Mouse (Mus musculus) embryonic stem cell, embryonic (primary cell): Measurements from ENCODE around the gene Hsd17b14.

Experiments used
- CTCF ChIA-PET, 4 experiments: fragments of 300-600 bp in 2 of 4; fragments of 350-600 bp in 2 of 4; sonication (Branson Sonifier 250); formaldehyde crosslinking; loops; one replicate each; lab custom pipeline; 2022; ENCODE audit warnings: inconsistent platforms in 2 of 4; lab: Charles Lee
- POLR2A ChIA-PET, 4 experiments: fragments of 300-600 bp in 2 of 4; fragments of 350-600 bp in 2 of 4; sonication (Branson Sonifier 250); formaldehyde crosslinking; loops; one replicate each; lab custom pipeline; 2022; ENCODE audit warnings: antibody characterized with exemption in 4 of 4, inconsistent platforms in 1 of 4; lab: Charles Lee

Hsd17b14 gene

GRCm38 (mm10) chr7:45567112-45567779 lies 12.6 kb downstream of the Hsd17b14 start:
- CTCF ChIA-PET = interaction anchor here (0.6 to 2.6 kb wide), 19 partner anchors 7 to 262 kb away, joined by 3 to 17 read pairs (median 5); partner anchors contain the start of gene Dhdh (in 1 of the 4)

DNA sequence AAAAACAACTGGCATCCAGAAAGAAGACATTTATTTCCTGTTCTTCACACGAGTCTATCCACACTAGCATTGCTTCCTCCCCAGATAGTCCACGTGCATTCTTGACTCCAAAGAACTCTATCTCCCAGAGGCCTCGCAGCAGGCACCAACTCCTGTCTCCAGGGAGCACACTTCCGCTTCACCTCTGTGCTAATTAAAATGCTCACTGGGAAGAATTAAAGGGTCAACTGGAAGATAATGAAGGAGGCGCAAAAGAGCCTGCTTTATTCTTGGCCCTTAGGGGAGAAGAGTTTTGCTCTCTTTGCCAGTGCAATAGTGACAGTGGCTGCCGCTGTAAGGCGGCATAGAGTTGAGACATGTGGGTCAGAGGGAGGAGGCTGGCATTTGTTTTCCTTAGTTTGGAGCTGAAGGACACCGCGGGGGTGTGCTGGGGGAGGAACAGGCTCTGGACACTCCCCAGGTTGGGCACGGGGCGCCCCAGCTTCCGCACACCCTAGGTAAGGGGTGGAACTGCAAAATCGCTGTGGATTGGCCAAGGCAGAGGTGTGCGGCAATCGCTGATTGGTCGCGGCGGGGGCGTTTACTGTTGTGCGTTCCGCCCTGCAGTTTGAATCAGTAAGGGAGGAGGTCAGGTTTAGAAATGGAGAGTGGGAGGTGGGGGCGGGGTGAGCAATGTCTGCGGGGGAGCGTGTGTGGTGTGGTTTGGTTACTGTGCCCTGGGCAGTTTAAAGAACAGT lies 13.3 kb downstream of the Hsd17b14 start:
- CTCF ChIA-PET = interaction anchor here (0.6 to 2.6 kb wide), 29 partner anchors 8 to 306 kb away, joined by 3 to 17 read pairs (median 4); partner anchors contain the start of genes Dhdh (in 1 of the 4) and Ruvbl2 (in 1 of the 4)
- POLR2A ChIA-PET = interaction anchor here (0.5 to 46.0 kb wide), 99 partner anchors 4 to 858 kb away, joined by 3 to 1068 read pairs (median 6); partner anchors contain the start of genes Bax (in 3 of the 4), Ftl1 (in 3 of the 4), Hsd17b14 (in 3 of the 4) and Plekha4 (in 3 of the 4)

More at GRCm38 (mm10) chr7:45567112-45567779, 12.6 kb downstream of the Hsd17b14 start:
- POLR2A ChIA-PET = interaction anchor here (0.5 to 46.0 kb wide), 70 partner anchors 5 to 413 kb away, joined by 3 to 1068 read pairs (median 8); partner anchors contain the start of genes Bax (in 3 of the 4), Ftl1 (in 3 of the 4), Hsd17b14 (in 3 of the 4) and Plekha4 (in 3 of the 4)

GRCm38 (mm10) chr7:45568601-45569473 lies 14.1 kb downstream of the Hsd17b14 start:
- CTCF ChIA-PET = interaction anchor here (0.6 to 2.6 kb wide), 28 partner anchors 9 to 263 kb away, joined by 3 to 17 read pairs (median 4); partner anchors contain the start of gene Ruvbl2 (in 1 of the 4)
- POLR2A ChIA-PET = interaction anchor here (0.5 to 46.0 kb wide), 101 partner anchors 3 to 1195 kb away, joined by 3 to 1068 read pairs (median 6); partner anchors contain the start of genes Bax (in 3 of the 4), Ftl1 (in 3 of the 4), Hsd17b14 (in 3 of the 4) and Plekha4 (in 3 of the 4)

DNA sequence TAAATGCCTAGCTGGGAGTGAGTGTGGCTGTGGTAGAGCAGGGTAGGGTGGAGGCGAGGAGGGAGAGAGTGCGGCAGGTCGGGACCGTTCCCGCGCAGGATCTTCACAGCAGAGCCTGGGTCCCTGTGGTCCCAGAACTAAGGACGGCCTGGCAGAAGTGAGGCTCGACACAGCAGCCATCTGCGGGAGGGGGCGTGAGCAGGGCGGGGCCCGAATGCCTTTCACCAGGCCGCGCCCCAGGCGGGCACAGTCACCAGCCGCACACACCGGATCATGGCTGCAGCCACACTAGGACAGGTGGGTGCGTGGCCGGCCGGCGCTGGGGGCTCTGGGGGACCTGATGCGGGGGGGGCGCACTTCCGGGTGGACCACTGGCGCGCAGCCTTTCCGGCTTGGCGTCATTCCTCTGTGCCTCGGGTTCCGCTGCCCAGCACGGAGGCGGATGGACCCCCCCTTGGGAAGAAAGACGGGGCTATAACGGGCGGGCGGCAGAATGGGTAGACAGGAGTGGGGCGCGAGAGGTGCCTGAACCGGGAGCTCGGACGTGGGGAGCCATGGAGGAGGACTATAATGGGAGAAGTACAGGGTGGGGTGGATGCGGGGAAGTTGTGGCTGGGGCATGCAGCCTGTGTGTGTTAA lies 15.5 kb downstream of the Hsd17b14 start, which contains the start of gene Bcat2:
Bcat2 (plus strand) TSS at position 51 of the 639 bp plus-strand sequence.
- CTCF ChIA-PET = interaction anchor here in 2 of 4 experiments (0.5 to 1.6 kb wide), 3 partner anchors 19 to 1793 kb away, joined by 3 to 5 read pairs (median 3); no protein-coding TSS in a partner anchor

GRCm38 (mm10) chr7:45571966-45572365 lies 17.3 kb downstream of the Hsd17b14 start:
- POLR2A ChIA-PET = interaction anchor here (0.5 to 46.0 kb wide), 29 partner anchors 10 to 257 kb away, joined by 3 to 1068 read pairs (median 4); partner anchors contain the start of genes Plekha4 (in 3 of the 4), Ppp1r15a (in 3 of the 4), Hsd17b14 (in 2 of the 4) and Tulp2 (in 2 of the 4)
- CTCF ChIA-PET = interaction anchor here in 3 of 4 experiments (0.5 to 1.4 kb wide), 5 partner anchors 11 to 329 kb away, joined by 3 to 5 read pairs (median 3); no protein-coding TSS in a partner anchor

More for the DNA sequence above, 15.5 kb downstream of the Hsd17b14 start, which contains the start of gene Bcat2:
- POLR2A ChIA-PET = interaction anchor here in 3 of 4 experiments (0.6 to 46.0 kb wide), 26 partner anchors 12 to 175 kb away, joined by 3 to 1068 read pairs (median 22); partner anchors contain the start of genes Plekha4 (in 3 of the 3), Ppp1r15a (in 3 of the 3), Bax (in 2 of the 3) and Hsd17b14 (in 2 of the 3)

GRCm38 (mm10) chr7:45573954-45574353 lies 19.3 kb downstream of the Hsd17b14 start:
- CTCF ChIA-PET = interaction anchor here in 2 of 4 experiments (0.7 to 3.1 kb wide), 8 partner anchors 8 to 350 kb away, joined by 3 to 9 read pairs (median 4); no protein-coding TSS in a partner anchor

DNA sequence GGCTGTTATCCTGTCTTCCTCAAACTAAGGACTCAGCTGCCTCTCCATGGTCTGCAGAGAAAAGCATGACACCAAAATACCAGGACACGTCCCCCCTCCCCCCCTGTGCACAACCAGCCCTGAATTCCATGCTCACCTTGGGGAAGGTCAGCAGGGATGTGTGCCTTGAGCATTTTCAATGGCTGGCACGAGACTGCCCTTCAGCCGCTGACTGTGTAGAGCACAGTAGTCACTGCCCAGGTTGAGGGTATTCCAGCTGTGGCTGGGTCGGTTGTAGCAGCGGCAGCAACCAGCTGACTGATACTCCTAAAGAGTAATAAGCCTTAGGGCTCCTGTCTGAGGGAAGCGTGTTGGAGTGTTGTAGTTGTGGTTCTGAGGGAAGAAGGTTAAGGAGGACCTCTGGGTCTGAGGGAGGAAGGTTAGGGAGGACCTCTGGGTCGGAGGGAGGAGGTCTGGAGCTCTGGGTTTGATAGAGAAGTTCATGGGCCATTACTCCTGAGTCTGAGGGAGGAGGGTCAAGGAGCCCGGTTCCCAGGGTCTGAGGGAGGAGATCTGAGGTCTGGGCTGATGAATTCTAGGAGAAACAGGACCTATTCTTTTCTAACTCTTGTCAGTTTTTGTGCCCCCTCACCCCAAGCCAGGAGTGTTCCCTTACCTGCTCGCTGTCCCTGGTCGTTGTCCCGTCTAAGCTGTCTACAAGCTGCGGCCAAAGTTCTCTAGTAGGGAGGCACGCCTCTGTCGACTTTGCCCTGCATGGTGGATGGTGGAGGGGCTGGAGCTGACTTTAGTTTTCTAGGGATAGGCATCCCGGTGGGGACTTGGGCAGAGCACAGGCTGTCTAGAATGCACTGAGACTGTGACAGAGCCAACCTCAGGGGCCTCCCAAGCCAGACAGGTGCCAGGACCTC lies 20.0 kb downstream of the Hsd17b14 start:
- POLR2A ChIA-PET = interaction anchor here (0.5 to 46.0 kb wide), 24 partner anchors 3 to 426 kb away, joined by 3 to 1068 read pairs (median 6); partner anchors contain the start of genes Plekha4 (in 3 of the 4), Ppp1r15a (in 3 of the 4), Ftl1 (in 2 of the 4) and Hsd17b14 (in 2 of the 4)
- CTCF ChIA-PET = interaction anchor here in 2 of 4 experiments (0.7 to 3.1 kb wide), 8 partner anchors 9 to 108 kb away, joined by 3 to 9 read pairs (median 4); no protein-coding TSS in a partner anchor

More at GRCm38 (mm10) chr7:45573954-45574353, 19.3 kb downstream of the Hsd17b14 start:
- POLR2A ChIA-PET = interaction anchor here in 3 of 4 experiments (0.6 to 46.0 kb wide), 23 partner anchors 2 to 751 kb away, joined by 3 to 1068 read pairs (median 10); partner anchors contain the start of genes Ftl1 (in 2 of the 3), Hsd17b14 (in 2 of the 3), Plekha4 (in 2 of the 3) and Ppp1r15a (in 2 of the 3)

GRCm38 (mm10) chr7:45585923-45586322 lies 31.2 kb downstream of the Hsd17b14 start:
- POLR2A ChIA-PET = interaction anchor here in 3 of 4 experiments (0.6 to 46.0 kb wide), 30 partner anchors 11 to 467 kb away, joined by 3 to 1068 read pairs (median 4); partner anchors contain the start of genes Ftl1 (in 2 of the 3), Plekha4 (in 2 of the 3), Ppp1r15a (in 2 of the 3) and Bcat2 (in 1 of the 3)
- CTCF ChIA-PET = interaction anchor here in 3 of 4 experiments (0.6 to 2.6 kb wide), 19 partner anchors 10 to 423 kb away, joined by 3 to 8 read pairs (median 3); partner anchors contain the start of gene Nucb1 (in 1 of the 3)

- ChIA-PET POLR2A (interaction anchor here (0.6 to 46.0 kb wide), 32 partner anchors 11 to 227 kb away, joined by 3 to 1068 read pairs (median 4); partner anchors contain the start of genes Bcat2 (in 2 of the 4), Plekha4 (in 2 of the 4), Ppp1r15a (in 2 of the 4) and Ftl1 (in 1 of the 4)), CTCF (interaction anchor here (0.5 to 2.5 kb wide), 28 partner anchors 10 to 1050 kb away, joined by 3 to 35 read pairs (median 8); partner anchors contain the start of genes Kcna7 (in 2 of the 4) and Hsd17b14 (in 1 of the 4))
These were observed 33.2 kb downstream of the Hsd17b14 start for GRCm38 (mm10) chr7:45587631-45588592.

DNA sequence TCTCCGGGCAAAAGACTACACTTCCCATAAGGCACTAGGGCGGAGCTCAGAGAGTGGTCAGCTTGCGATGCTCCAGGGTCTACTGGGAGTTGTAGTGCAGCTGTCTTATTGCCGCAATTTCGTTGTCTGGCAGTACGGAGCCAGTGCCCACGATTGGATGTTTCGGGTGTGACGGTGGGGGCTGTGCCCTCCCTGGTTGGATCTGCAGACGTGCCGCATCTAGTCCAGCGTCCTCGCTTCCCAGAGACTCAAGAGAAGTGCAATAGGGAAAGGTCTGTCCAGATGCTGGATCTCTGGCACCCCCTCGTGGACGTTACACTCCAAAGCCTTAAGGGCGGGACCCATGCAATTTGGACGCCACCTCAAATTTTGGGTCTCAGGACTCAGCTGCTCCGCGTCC lies 34.5 kb downstream of the Hsd17b14 start:
- ChIA-PET CTCF (interaction anchor here (0.6 to 2.9 kb wide), 80 partner anchors 8 to 357 kb away, joined by 3 to 35 read pairs (median 5); partner anchors contain the start of genes Kcna7 (in 2 of the 4), Bcat2 (in 1 of the 4), Gys1 (in 1 of the 4) and Hrc (in 1 of the 4)), POLR2A (interaction anchor here (0.5 to 46.0 kb wide), 73 partner anchors 8 to 358 kb away, joined by 3 to 1068 read pairs (median 4); partner anchors contain the start of genes Ftl1 (in 3 of the 4), Bcat2 (in 2 of the 4), Hsd17b14 (in 2 of the 4) and Kcna7 (in 2 of the 4))

DNA sequence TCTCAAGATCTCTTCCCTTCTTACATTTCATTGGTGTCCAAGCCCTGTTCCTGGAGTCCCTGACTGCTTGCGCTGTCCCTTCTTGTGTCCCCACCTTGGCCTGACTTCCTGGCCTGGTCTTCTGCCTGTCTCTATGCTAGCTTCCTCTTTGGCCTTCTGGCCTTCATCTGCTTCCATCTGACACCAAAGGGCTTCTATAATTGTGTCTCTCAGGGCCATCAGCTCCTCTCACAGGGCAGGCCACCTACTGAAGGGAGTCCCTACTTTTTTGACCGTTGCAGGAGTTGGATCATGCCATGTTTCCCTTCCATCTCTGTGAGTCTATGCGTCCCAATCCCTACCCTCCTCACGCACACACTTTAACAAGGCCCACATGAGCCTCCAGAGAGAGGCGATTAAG lies 35.2 kb downstream of the Hsd17b14 start:
- CTCF ChIA-PET = interaction anchor here (0.6 to 2.9 kb wide), 51 partner anchors 9 to 255 kb away, joined by 3 to 35 read pairs (median 7); partner anchors contain the start of genes Bcat2 (in 1 of the 4), Gys1 (in 1 of the 4), Hrc (in 1 of the 4) and Hsd17b14 (in 1 of the 4)

GRCm38 (mm10) chr7:45590874-45591273 lies 36.2 kb downstream of the Hsd17b14 start:
- CTCF ChIA-PET = interaction anchor here (0.6 to 2.9 kb wide), 33 partner anchors 8 to 807 kb away, joined by 3 to 25 read pairs (median 3); partner anchors contain the start of genes Ntn5 (in 2 of the 4) and Kcna7 (in 1 of the 4)
- POLR2A ChIA-PET = interaction anchor here (0.6 to 46.0 kb wide), 22 partner anchors 8 to 143 kb away, joined by 3 to 1068 read pairs (median 4); partner anchors contain the start of genes Bax (in 1 of the 4), Ftl1 (in 1 of the 4), Hsd17b14 (in 1 of the 4) and Plekha4 (in 1 of the 4)

More for the DNA sequence above, 35.2 kb downstream of the Hsd17b14 start:
- POLR2A ChIA-PET = interaction anchor here (0.6 to 46.0 kb wide), 40 partner anchors 9 to 284 kb away, joined by 3 to 1068 read pairs (median 6); partner anchors contain the start of genes Bcat2 (in 2 of the 4), Ftl1 (in 2 of the 4), Nucb1 (in 2 of the 4) and Plekha4 (in 2 of the 4)
